Mouse (Mus musculus) intestine, postnatal 0 days (tissue): ENCODE data around the gene Cldn7. TPM values are rescaled to one million over a fixed set of nuclear protein-coding genes. Genes with fewer than 3 reads are reported as not detected.

Source experiments
- ATAC-seq: fragments of 200-750 bp; cut with Nextera tagmentation; 2 replicates; pipeline ENCODE4 v1.8.0; 2017; ENCODE audit warnings: mild to moderate bottlenecking, moderate TSS enrichment, moderate library complexity
- H3K27ac ChIP-seq: fragments of 300-500 bp; sonication (generic); 2 replicates; pipeline ENCODE4 v1.5.1; 2014; ENCODE audit warnings: mild to moderate bottlenecking, low read depth, low read length, moderate library complexity
- H3K27me3 ChIP-seq: fragments of 300-500 bp; sonication (generic); replicated peaks from 2 replicates; pipeline ENCODE4 v1.6.1; 2014; ENCODE audit warnings: low read length, mixed read lengths; ENCODE audit not compliant: control insufficient read depth, insufficient read depth
- H3K36me3 ChIP-seq: fragments of 300-500 bp; sonication (generic); 2 replicates; pipeline ENCODE4 v1.6.1; 2014; ENCODE audit warnings: mild to moderate bottlenecking, moderate library complexity; ENCODE audit not compliant: control insufficient read depth, insufficient read depth
- H3K4me1 ChIP-seq: fragments of 300-500 bp; sonication (generic); replicated peaks from 2 replicates; pipeline ENCODE4 v1.6.1; 2014; ENCODE audit warnings: antibody characterized with exemption, low read length, mixed read lengths; ENCODE audit not compliant: control insufficient read depth, insufficient read depth
- H3K4me2 ChIP-seq: fragments of 300-500 bp; sonication (generic); replicated peaks from 2 replicates; pipeline ENCODE4 v1.6.1; 2014; ENCODE audit warnings: low read depth, mild to moderate bottlenecking, moderate library complexity
- H3K4me3 ChIP-seq: fragments of 300-500 bp; sonication (generic); 2 replicates; pipeline ENCODE4 v1.5.1; 2014; ENCODE audit warnings: low read depth, low read length
- H3K9ac ChIP-seq: fragments of 300-500 bp; sonication (generic); 2 replicates; pipeline ENCODE4 v1.6.1; 2014; ENCODE audit warnings: mild to moderate bottlenecking, low read depth, low read length
- H3K9me3 ChIP-seq: fragments of 300-500 bp; sonication (generic); 2 replicates; pipeline ENCODE4 v1.6.1; 2016; ENCODE audit warnings: mixed run types; ENCODE audit not compliant: control insufficient read depth
- CTCF ChIP-seq: sonication (generic); IDR thresholded peaks from 2 replicates; pipeline ENCODE4 v1.5.1; 2016; ENCODE audit warnings: low read depth, mild to moderate bottlenecking, control low read depth, antibody characterized with exemption, moderate library complexity
- WGBS: fragments of 180-500 bp; shearing (Covaris S2); extraction: QIAGEN DNeasy Blood & Tissue Kit; methylation state at CpG from one replicate; pipeline ENCODE4 v1.1.7; 2014; 5-methylcytosine and 5-hydroxymethylcytosine counted together
- polyA plus RNA-seq: library from polyadenylated mRNA; unstranded; fragments of >200 nt; fragmentation: Nextera tagmentation; extraction: Ambion mirVana; gene quantifications from 2 replicates; pipeline ENCODE4 v1.2.1, GENCODE M21; 2015

The Cldn7 gene
- polyA plus RNA-seq, 1 experiment from 2014 or later: 1,341 TPM

GRCm38 (mm10) chr11:69980196-69981140 is 15.9 kb downstream of the Cldn7 start:
- Histone ChIP-seq H3K4me2 (peak overlapping the region; percentile 92), H3K4me3 (peak overlapping the region; percentile 93), H3K36me3 (peaks cover 30% of the 10 kb centered on the region), H3K27me3 (no peaks in the 10 kb centered on the region), H3K9ac (peak overlapping the region; percentile 95), H3K9me3 (no peaks in the 10 kb centered on the region), H3K4me1 (no peaks in the 10 kb centered on the region), H3K27ac (peak overlapping the region; percentile 99)
- under 1% methylated on average over 33 of the region's 60 CpGs for WGBS
- ATAC-seq: peak; percentile 94
- TF ChIP-seq CTCF: no peak

GRCm38 (mm10) chr11:69981141-69981762 is 16.7 kb downstream of the Cldn7 start, which contains the start of gene Ctdnep1:
Ctdnep1 (plus strand) TSS chr11:69981156.
- TF ChIP-seq CTCF: no peak
- peak within 1 kb of the TSS; percentile 99 for H3K27ac ChIP-seq
- peaks cover 29% of the 10 kb centered on the region for H3K36me3 ChIP-seq
- H3K9me3 ChIP-seq: no peaks in the 10 kb centered on the region
- no peaks in the 10 kb centered on the region for H3K4me1 ChIP-seq
- peak within 1 kb of the TSS; percentile 92 for H3K4me2 ChIP-seq
- peak within 1 kb of the TSS; percentile 93 for H3K4me3 ChIP-seq
- no peaks in the 10 kb centered on the region for H3K27me3 ChIP-seq
- 1% methylated on average over 33 of the region's 43 CpGs for WGBS
- peak; percentile 3; the same call in 1 of the 2 replicates for ATAC-seq
- peak within 1 kb of the TSS; percentile 95 for H3K9ac ChIP-seq

- WGBS: 37% methylated on average over 8 of the region's 8 CpGs
- peaks cover 36% of the 10 kb centered on the region for H3K36me3 ChIP-seq
- no peak for ATAC-seq
- no peaks in the 10 kb centered on the region for H3K9me3 ChIP-seq
- TF ChIP-seq CTCF: no peak
- peak within 1 kb of the TSS; percentile 99 for H3K27ac ChIP-seq
- peak within 1 kb of the TSS; percentile 93 for H3K4me3 ChIP-seq
- peak within 1 kb of the TSS; percentile 95 for H3K9ac ChIP-seq
- H3K4me2 ChIP-seq: peak within 1 kb of the TSS; percentile 92
- no peaks in the 10 kb centered on the region for H3K27me3 ChIP-seq
- no peaks in the 10 kb centered on the region for H3K4me1 ChIP-seq
Observed at GRCm38 (mm10) chr11:69982225-69982624, 17.6 kb downstream of the Cldn7 start, which contains the start of gene Elp5. Elp5 (minus strand) TSS chr11:69982517.

GRCm38 (mm10) chr11:69982877-69983276 is 18.3 kb downstream of the Cldn7 start:
- Histone ChIP-seq H3K27me3 (no peaks in the 10 kb centered on the region), H3K4me2 (peak overlapping the region; percentile 92), H3K36me3 (peaks cover 41% of the 10 kb centered on the region), H3K9ac (0 out of 2 replicates have a peak overlapping the region, but pooled peaks have one; percentile 18), H3K4me1 (no peaks in the 10 kb centered on the region), H3K27ac (no peak overlapping the region), H3K9me3 (no peaks in the 10 kb centered on the region), H3K4me3 (no peak overlapping the region)
- 19% methylated on average over 5 of the region's 5 CpGs for WGBS
- no peak for ATAC-seq
- no peak for TF ChIP-seq CTCF

DNA sequence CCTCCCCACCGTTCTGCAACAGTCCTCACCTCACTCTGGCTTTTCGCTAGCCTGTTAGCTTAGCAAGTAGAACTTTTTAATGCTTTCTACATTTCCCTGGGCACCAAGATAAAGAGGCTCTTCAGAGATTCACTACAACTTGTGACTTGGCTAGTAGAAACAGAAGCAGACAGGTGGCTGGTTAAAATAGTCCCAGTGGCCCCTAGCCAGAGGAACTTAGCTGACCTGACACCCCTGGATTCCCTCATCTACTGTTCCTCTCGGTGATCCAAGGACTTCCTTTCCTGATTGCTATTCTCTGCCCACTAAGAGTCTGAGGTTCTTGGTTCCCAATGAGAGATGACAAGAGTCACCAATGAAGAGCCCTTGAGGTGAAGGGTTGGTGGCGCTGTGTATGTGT is 18.8 kb downstream of the Cldn7 start:
- peaks cover 41% of the 10 kb centered on the region for H3K36me3 ChIP-seq
- H3K4me2 ChIP-seq: no peak overlapping the region
- H3K4me1 ChIP-seq: no peaks in the 10 kb centered on the region
- H3K9ac ChIP-seq: no peak overlapping the region
- no peak overlapping the region for H3K4me3 ChIP-seq
- H3K9me3 ChIP-seq: no peaks in the 10 kb centered on the region
- ATAC-seq: no peak
- H3K27ac ChIP-seq: no peak overlapping the region
- WGBS: 77% methylated on average over 4 of the region's 4 CpGs
- H3K27me3 ChIP-seq: no peaks in the 10 kb centered on the region
- no peak for TF ChIP-seq CTCF

DNA sequence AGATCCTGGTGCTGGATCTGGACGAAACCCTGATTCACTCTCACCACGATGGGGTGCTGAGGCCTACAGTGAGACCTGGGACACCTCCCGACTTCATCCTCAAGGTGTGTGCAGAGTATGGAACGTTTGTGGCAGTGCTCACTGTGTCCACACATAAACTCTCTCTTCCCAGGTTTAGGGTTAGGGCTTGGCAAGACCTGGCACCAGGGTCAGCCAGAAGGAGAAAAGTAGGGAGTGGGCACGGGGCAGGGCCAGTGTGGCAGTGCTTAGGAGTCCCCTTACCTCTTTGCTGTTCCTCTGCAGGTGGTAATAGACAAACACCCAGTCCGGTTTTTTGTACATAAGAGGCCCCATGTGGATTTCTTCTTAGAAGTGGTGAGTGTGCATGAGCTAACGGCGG is 19.9 kb downstream of the Cldn7 start:
- Histone ChIP-seq H3K27me3 (no peaks in the 10 kb centered on the region), H3K4me1 (no peaks in the 10 kb centered on the region), H3K27ac (no peak overlapping the region), H3K9me3 (no peaks in the 10 kb centered on the region), H3K9ac (no peak overlapping the region), H3K4me2 (no peak overlapping the region), H3K36me3 (peaks cover 51% of the 10 kb centered on the region), H3K4me3 (no peak overlapping the region)
- 85% methylated on average over 8 of the region's 8 CpGs for WGBS
- TF ChIP-seq CTCF: no peak
- ATAC-seq: no peak
